Mouse (Mus musculus) sigmoid colon, adult 10 weeks (tissue): ENCODE results near the gene Mettl1. TPM values are rescaled to one million over a fixed set of nuclear protein-coding genes. Genes with fewer than 3 reads are reported as not detected.

Source experiments
- polyA plus RNA-seq: library from polyadenylated mRNA; stranded (reverse); fragments of 350-450 nt; fragmentation: Illumina TruSeq; extraction: RNeasy Lipid Tissue Mini Kit (QIAGEN cat#74804); gene quantifications from one replicate; pipeline ENCODE4 v1.2.3, GENCODE M21; 2014; ENCODE audit warnings: low read depth, low replicate concordance

Mettl1 gene
- polyA plus RNA-seq = 4.2 TPM

DNA sequence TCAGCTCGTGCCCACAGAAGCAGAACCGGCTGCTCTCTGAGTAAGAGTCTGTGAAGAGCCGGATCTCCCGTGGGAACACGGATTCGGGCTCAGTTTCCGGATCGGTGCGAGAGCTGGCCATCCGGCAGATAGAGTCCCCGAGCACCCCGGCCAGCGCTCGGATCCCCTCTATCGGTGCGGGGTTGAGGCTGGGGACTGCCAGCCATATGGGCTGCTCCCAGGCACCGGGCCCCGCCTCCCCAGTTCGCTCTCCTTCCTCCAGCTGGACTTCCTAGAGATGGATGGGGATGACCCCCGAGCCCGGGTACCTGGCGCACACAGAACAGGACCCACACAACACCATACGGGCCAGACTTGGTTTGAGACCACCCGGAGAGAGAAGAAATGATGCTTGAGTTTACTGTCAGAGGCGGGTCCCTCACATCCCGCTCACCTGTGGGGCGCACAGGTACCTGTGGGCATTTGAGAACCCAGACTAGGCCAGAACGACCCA is at the start of gene Mettl1, which contains the start of gene Eef1akmt3:
Gene Mettl1, plus strand, starts transcription at position 141 of the 493 bp plus-strand sequence.
Gene Eef1akmt3, minus strand, starts transcription at position 240 of the 493 bp plus-strand sequence.

DNA sequence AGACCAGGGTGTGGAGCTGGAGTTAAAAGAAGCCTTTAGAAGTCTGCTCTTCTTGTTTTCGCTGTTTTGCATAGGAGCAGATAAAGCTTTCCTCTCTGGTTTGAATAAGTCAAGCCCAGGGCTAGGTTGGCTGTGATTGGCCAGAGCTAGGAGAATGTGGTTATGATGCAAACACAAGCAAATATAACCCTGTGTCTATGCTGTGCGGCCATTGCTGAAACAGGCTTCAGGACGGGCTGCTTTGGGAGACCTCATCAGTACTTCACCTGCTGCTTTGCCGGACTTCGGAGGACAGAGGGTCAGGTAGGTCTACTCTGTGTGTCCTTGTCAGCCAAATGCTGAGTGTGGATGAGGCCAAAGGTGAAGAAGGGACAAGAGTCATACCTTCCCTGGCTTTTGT is 40.7 kb upstream of the Mettl1 start, which contains the start of gene Avil:
Gene Avil, plus strand, starts transcription at position 181 of the 400 bp plus-strand sequence.

DNA sequence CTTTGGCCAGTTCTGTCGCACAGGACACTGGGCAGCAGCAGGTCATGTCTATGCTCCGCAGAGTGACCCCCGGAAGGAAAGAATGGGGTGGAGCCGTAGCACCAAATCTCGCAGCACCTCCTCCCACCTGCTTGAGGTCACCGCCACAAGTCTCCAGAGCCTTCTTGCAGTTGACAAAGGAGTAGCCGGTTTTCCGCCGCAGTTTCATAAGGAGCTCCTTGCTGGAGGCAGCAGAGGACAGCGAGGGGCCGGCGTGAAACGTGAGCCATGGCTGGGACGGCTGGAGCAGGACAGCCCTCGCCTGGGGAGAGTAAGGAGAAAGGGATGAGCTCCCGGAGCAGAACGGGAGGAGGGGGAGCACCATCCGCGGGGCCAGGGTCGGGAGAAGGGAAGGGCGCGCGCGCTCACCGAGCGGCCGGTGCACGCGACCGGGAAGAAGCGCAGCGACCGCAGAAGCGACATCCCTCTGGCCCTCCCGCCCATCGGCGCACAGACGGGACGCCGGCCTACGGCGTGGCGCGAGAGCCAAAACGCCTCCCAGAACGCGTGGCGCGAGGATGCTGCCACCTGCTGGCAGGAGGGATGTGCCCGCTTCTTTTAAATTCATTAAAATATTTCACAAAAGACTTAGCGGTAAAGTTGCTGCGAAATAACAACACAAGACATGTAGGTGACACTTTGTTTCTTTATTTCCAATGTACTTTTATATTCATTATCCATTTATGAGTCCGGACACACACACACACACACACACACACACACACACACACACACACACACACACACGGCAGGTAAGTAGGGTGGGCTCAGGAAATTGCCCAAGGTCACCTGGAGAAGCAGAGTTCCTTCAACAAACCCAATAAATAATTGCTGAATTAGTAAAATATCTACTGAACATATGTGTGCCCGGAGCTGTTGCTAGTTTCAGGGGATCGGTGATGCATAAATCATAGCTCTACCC is 10.6 kb upstream of the Mettl1 start, which contains the start of gene Tsfm:
Gene Tsfm, minus strand, starts transcription at position 505 of the 961 bp plus-strand sequence.

GRCm38 (mm10) chr10:127047954-127048353 is 6.7 kb downstream of the Mettl1 start, which contains the start of gene Cyp27b1:
Gene Cyp27b1 (plus strand): TSS chr10:127048250.

GRCm38 (mm10) chr10:127059968-127060916 is 19.0 kb downstream of the Mettl1 start, which contains the start of gene March9:
Gene March9 (minus strand): TSS chr10:127060184.

DNA sequence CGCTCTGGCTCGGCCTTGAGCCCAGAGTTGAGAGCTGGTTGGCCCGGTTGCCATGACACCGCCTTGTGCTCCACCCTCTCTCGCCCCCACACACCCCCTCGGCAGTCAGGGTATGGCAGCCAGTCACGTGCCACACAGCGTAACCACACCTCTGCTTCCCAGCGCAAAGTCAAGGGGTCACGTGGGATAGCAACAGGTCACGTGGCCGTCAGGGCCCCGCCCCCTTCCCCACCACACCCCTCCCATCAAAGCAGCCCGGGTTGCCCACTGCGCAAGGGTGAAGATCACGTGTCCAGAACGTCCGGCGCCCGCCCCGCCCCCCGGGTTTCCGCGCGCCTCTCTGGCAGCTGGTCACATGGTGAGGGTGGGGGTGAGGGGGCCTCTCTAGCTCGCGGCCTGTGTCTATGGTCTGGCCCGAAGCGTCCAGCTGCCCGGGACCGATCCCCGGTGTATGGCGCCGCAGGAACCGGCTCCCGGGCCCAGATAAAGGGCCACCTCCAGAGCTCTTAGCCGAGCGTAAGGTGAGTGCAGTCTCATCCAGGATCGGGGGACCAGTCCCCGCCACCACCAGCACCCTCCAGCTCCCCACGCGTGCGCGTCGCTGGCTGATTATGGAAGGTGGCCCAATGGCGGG is 22.1 kb downstream of the Mettl1 start, which contains the start of gene Cdk4:
Gene Cdk4, plus strand, starts transcription at position 296 of the 634 bp plus-strand sequence.

DNA sequence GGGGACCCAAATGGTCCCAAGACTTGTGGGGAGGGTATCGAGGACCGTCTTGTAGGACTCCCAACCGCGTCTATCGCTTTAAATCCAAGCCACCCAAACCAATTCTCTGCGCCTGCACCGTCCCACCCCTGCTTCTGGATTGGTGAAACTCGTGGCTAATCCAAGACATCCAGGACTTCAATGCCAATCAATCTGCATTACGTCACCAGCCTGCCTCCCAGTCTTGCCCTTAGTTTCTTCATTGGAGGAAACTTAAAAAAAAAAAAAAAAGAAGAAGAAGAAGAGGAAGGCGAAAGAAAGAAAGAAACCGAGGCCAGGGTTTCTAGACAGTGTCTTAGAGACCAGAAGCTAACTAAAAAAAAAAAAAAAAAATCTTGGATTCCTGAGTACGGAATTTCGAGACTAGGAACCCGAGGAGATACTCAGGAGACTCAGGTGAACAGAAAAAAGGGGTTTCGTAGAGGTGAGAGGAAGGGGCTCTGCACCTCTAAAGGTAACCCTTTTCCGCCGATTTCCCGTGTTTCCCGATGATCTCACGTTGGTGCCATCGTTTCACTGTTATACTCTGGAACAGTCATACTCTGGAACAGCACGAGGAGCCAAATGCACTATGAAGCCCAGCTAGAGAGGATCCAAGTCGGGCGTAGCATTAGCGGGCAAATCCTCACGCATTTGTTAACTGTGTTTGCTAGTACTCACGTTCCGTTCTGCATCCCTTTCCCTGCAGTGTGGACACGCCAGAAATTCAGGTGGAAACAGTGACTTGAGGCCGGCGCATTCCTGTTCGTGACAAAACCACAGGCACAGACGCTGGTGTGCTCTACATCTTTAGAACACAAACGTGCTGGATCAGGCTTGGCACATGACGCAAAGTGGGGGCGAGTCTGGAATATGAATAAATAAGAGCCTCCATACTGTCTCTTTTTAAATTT is 29.2 kb downstream of the Mettl1 start, which contains the start of gene Tspan31:
Gene Tspan31, minus strand, starts transcription at position 75 of the 932 bp plus-strand sequence.

GRCm38 (mm10) chr10:127075080-127075479 is 33.9 kb downstream of the Mettl1 start, which contains the start of gene Agap2:
Gene Agap2 (plus strand): TSS chr10:127075284.

Other genes with a start within 250 kb of the Mettl1 start
- gene Atp23, start 140.1 kb upstream of the Mettl1 start, polyA plus RNA-seq = 3.4 TPM
- gene Ctdsp2, start 62.7 kb upstream of the Mettl1 start, polyA plus RNA-seq = 52.7 TPM
- 0.35 TPM for gene Avil, start 40.7 kb upstream of the Mettl1 start, polyA plus RNA-seq
- gene Tsfm, start 10.6 kb upstream of the Mettl1 start, polyA plus RNA-seq = 6.5 TPM
- 1.1 TPM for gene Eef1akmt3, start 99 bp downstream of the Mettl1 start, polyA plus RNA-seq
- not detected for gene Cyp27b1, start 6.8 kb downstream of the Mettl1 start, polyA plus RNA-seq
- 1.4 TPM for gene March9, start 18.8 kb downstream of the Mettl1 start, polyA plus RNA-seq
- 15.3 TPM for gene Cdk4, start 22.1 kb downstream of the Mettl1 start, polyA plus RNA-seq
- gene Tspan31, start 28.9 kb downstream of the Mettl1 start, polyA plus RNA-seq = 45.5 TPM
- gene Agap2, start 33.9 kb downstream of the Mettl1 start, polyA plus RNA-seq = 0.25 TPM
- gene Os9, start 79.7 kb downstream of the Mettl1 start, polyA plus RNA-seq = 10.3 TPM
- gene B4galnt1, start 123.8 kb downstream of the Mettl1 start, polyA plus RNA-seq = 3.1 TPM
- gene Slc26a10, start 139.2 kb downstream of the Mettl1 start, polyA plus RNA-seq = not detected
- gene Arhgef25, start 148.7 kb downstream of the Mettl1 start, polyA plus RNA-seq = 8.2 TPM
- 3.4 TPM for gene Dtx3, start 154.3 kb downstream of the Mettl1 start, polyA plus RNA-seq
- 23.3 TPM for gene Pip4k2c, start 170.2 kb downstream of the Mettl1 start, polyA plus RNA-seq
- 2.3 TPM for gene Kif5a, start 221.9 kb downstream of the Mettl1 start, polyA plus RNA-seq
- 26.7 TPM for gene Dctn2, start 225.0 kb downstream of the Mettl1 start, polyA plus RNA-seq
- gene Mbd6, start 247.6 kb downstream of the Mettl1 start, polyA plus RNA-seq = 3.3 TPM